In the genomic region with DNA sequence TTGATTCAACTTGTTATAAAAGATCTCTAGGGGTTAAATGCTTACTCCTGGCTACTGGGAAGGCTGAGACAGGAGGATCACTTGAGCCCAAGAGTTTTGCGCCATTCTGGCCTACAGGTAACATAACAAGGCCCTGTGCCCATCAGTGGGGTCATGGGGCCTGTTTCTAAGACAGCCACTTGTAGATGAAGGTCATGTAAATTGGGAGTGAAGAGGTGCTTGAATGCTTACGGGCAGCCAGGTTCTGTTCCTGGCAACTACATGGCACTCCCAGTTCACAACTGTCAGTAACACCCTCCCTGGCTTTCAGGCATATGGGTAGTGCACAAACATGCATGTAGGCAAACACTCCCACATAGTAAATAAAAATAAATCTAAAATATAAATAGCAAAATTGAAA, we compare ENCODE assay signal across 13 mouse cellular contexts. TPM values are rescaled to one million over a fixed set of nuclear protein-coding genes. Genes with fewer than 3 reads are reported as not detected.
DNase-seq lines count a peak whose midpoint lies in the region; ATAC-seq and TF ChIP-seq lines count a peak whose summit lies in the region.
"Had no signal": no experiment of that assay in that cellular context is flagged by ENCODE, and none has a peak within 500 bp of the region (broad histone marks: within the 10 kb centered on the region; RNA-seq: fewer than 3 reads in every experiment).

No protein-coding gene starts in this region.

- no peaks in the 10 kb centered on the region for H3K27me3 ChIP-seq in heart, adult 2 months (ENCODE audit: control insufficient read depth, insufficient read depth, low read length)
- 0 out of 2 replicates have a peak, but pooled peaks cover 2% of the 10 kb centered on the region for H3K27me3 ChIP-seq in heart, embryonic 10.5 days (ENCODE audit: insufficient read depth, poor library complexity, severe bottlenecking)
- H3K27me3 ChIP-seq in liver, embryonic 12.5 days (replicated peaks) = peaks cover 5% of the 10 kb centered on the region

- peak overlapping the region; percentile 91 for H3K4me2 ChIP-seq in liver, embryonic 12.5 days

- intact Hi-C loops in heart, adult 2 months (cut with DNase I) = no loop called here
- intact Hi-C loops in left cerebral cortex, adult 2 months (cut with DNase I) = no loop called here
- intact Hi-C loops in left cerebral cortex, postnatal 10 days (cut with DNase I) = no loop called here

- TF ChIP-seq POLR2A in heart, adult 2 months (IDR thresholded peaks at IDR 0.05; ENCODE audit: insufficient read depth, low read depth, low read length) = no peak

- 67% methylated on average over 2 of the region's 2 CpGs for WGBS in heart, adult 2 months
- WGBS in heart, embryonic 10.5 days = 80% methylated on average over 2 of the region's 2 CpGs
- 85% methylated on average over 2 of the region's 2 CpGs for WGBS in liver, embryonic 12.5 days (ENCODE audit: insufficient replicate concordance)

- TF ChIP-seq EP300 in heart, adult 2 months (IDR thresholded peaks at IDR 0.05; ENCODE audit: insufficient read depth, low read depth, low read length) = no peak

- TF ChIP-seq CTCF in heart, adult 2 months (IDR thresholded peaks at IDR 0.05) = no peak
- no peak for TF ChIP-seq CTCF in left cerebral cortex, adult 2 months (IDR thresholded peaks at IDR 0.05)

- H3K9ac ChIP-seq in heart, adult 2 months (ENCODE audit: low read depth, low read length) = no peak overlapping the region
- H3K9ac ChIP-seq in liver, embryonic 12.5 days = peak overlapping the region; percentile 79; the same call in 1 of the 2 replicates

- H3K9me3 ChIP-seq in heart, embryonic 10.5 days = no peaks in the 10 kb centered on the region
- no peaks in the 10 kb centered on the region for H3K9me3 ChIP-seq in liver, embryonic 12.5 days (replicated peaks)

- peaks cover 9% of the 10 kb centered on the region; the same call in 1 of the 2 replicates for H3K4me1 ChIP-seq in heart, adult 2 months (ENCODE audit: control insufficient read depth, insufficient read depth, low read length)
- H3K4me1 ChIP-seq in heart, embryonic 10.5 days = peaks cover 16% of the 10 kb centered on the region
- H3K4me1 ChIP-seq in brown adipose tissue, adult 24 weeks (ENCODE audit: control insufficient read depth, insufficient read depth, insufficient read length, low read length) = peaks cover 16% of the 10 kb centered on the region
- H3K4me1 ChIP-seq in liver, embryonic 12.5 days = peaks cover 20% of the 10 kb centered on the region

- ATAC-seq in liver, embryonic 12.5 days = no peak

- peak overlapping the region; percentile 64; the same call in 1 of the 2 replicates for H3K4me3 ChIP-seq in heart, adult 2 months
- no peak overlapping the region for H3K4me3 ChIP-seq in heart, embryonic 10.5 days
- peak overlapping the region; percentile 77 for H3K4me3 ChIP-seq in left cerebral cortex, adult 2 months
- no peak overlapping the region for H3K4me3 ChIP-seq in brown adipose tissue, adult 24 weeks (ENCODE audit: insufficient read depth, low read depth, low read length)
- peak overlapping the region; percentile 74; the same call in 1 of the 2 replicates for H3K4me3 ChIP-seq in liver, embryonic 12.5 days

- H3K27ac ChIP-seq in heart, adult 2 months = peak overlapping the region; percentile 82
- H3K27ac ChIP-seq in heart, embryonic 10.5 days = no peak overlapping the region
- peak overlapping the region; percentile 3; the same call in 1 of the 2 replicates for H3K27ac ChIP-seq in left cerebral cortex, adult 2 months
- H3K27ac ChIP-seq in brown adipose tissue, adult 24 weeks (replicated peaks; ENCODE audit: low read depth, low read length) = 0 out of 2 replicates have a peak overlapping the region, but pooled peaks have one; percentile 11
- no peak overlapping the region for H3K27ac ChIP-seq in liver, embryonic 12.5 days

- H3K36me3 ChIP-seq in heart, adult 2 months (ENCODE audit: control insufficient read depth, insufficient read depth, low read length) = no peaks in the 10 kb centered on the region
- H3K36me3 ChIP-seq in heart, embryonic 10.5 days = peaks cover 41% of the 10 kb centered on the region
- peaks cover 41% of the 10 kb centered on the region for H3K36me3 ChIP-seq in liver, embryonic 12.5 days

- H3K79me2 ChIP-seq in heart, adult 2 months (replicated peaks; ENCODE audit: control insufficient read depth, insufficient read depth, low read length) = no peaks in the 10 kb centered on the region

- no peak for DNase-seq in heart, adult 2 months
- no peak for DNase-seq in heart, embryonic 10.5 days (ENCODE audit: low spot score)
- no peak for DNase-seq in left cerebral cortex, adult 2 months (ENCODE audit: extremely low spot score in 1 of 2, low spot score in 2 of 2)
- no peak for DNase-seq in left cerebral cortex, postnatal 10 days (ENCODE audit: extremely low spot score in 1 of 2, low spot score in 2 of 2)
- DNase-seq in embryo, embryonic 11 days = no peak
- DNase-seq in layer of hippocampus, postnatal 36 days = no peak
- DNase-seq: kidney, postnatal 4 days; right cerebral cortex, postnatal 4 days had no signal

RNA-seq across cellular contexts. Expression of gene Cgref1, which starts 5.5 kb away (rescaled TPM):
- total RNA-seq in heart, adult 2 months (2021) = under 1 TPM; 0.30 to 0.73 TPM
- polyA plus RNA-seq in heart, adult 2 months (2012; rRNA removed) = 1.2 and 2.0 TPM in 2 replicates
- polyA plus RNA-seq in heart, embryonic 10.5 days (2016; fragmentation: Nextera tagmentation; extraction: Ambion mirVana) = 5.5 and 6.0 TPM in 2 replicates
- 10 to 100 TPM; 24.2 to 26.0 TPM for total RNA-seq in left cerebral cortex, adult 2 months (2021)
- total RNA-seq in left cerebral cortex, postnatal 10 days (2021) = 10 to 100 TPM; 61.1 to 62.5 TPM
- 1.0 TPM in 1 of 2 replicates, not detected in the other for polyA plus RNA-seq in brown adipose tissue, adult 24 weeks (2012; ENCODE audit: insufficient read depth, insufficient read length, missing spikeins)
- polyA plus RNA-seq in liver, embryonic 12.5 days (2016; fragmentation: Nextera tagmentation; extraction: Ambion mirVana) = 4.2 and 5.1 TPM in 2 replicates
- 10 to 100 TPM; 16.5 to 16.7 TPM for total RNA-seq in layer of hippocampus, postnatal 36 days (2021)

RNA-seq across cellular contexts. Expression of gene Preb, which starts 9.2 kb away (rescaled TPM):
- 10 to 100 TPM; 80.3 to 84.6 TPM for total RNA-seq in heart, adult 2 months (2021)
- 166 and 189 TPM in 2 replicates for polyA plus RNA-seq in heart, adult 2 months (2012; rRNA removed)
- 118 and 124 TPM in 2 replicates for polyA plus RNA-seq in heart, embryonic 10.5 days (2016; fragmentation: Nextera tagmentation; extraction: Ambion mirVana)
- total RNA-seq in left cerebral cortex, adult 2 months (2021) = 100 to 1,000 TPM; 129 to 134 TPM
- 100 to 1,000 TPM; 116 to 122 TPM for total RNA-seq in left cerebral cortex, postnatal 10 days (2021)
- polyA plus RNA-seq in brown adipose tissue, adult 24 weeks (2012; ENCODE audit: insufficient read depth, insufficient read length, missing spikeins) = 51.9 and 74.1 TPM in 2 replicates
- polyA plus RNA-seq in liver, embryonic 12.5 days (2016; fragmentation: Nextera tagmentation; extraction: Ambion mirVana) = 110 and 111 TPM in 2 replicates
- 100 to 1,000 TPM; 115 to 137 TPM for total RNA-seq in layer of hippocampus, postnatal 36 days (2021)

RNA-seq across cellular contexts. Expression of gene Tcf23, which starts 17.5 kb away (rescaled TPM):
- total RNA-seq in heart, adult 2 months (2021) = 1 to 10 TPM; 1.6 TPM
- 0.44 and 0.57 TPM in 2 replicates for polyA plus RNA-seq in heart, adult 2 months (2012; rRNA removed)
- 0.11 and 0.17 TPM in 2 replicates for polyA plus RNA-seq in heart, embryonic 10.5 days (2016; fragmentation: Nextera tagmentation; extraction: Ambion mirVana)
- under 1 TPM; 0.12 to 0.23 TPM for total RNA-seq in left cerebral cortex, adult 2 months (2021)
- under 1 TPM; 0.08 to 0.24 TPM for total RNA-seq in left cerebral cortex, postnatal 10 days (2021)
- not detected in 2 replicates for polyA plus RNA-seq in brown adipose tissue, adult 24 weeks (2012; ENCODE audit: insufficient read depth, insufficient read length, missing spikeins)
- 0.06 and 0.08 TPM in 2 replicates for polyA plus RNA-seq in liver, embryonic 12.5 days (2016; fragmentation: Nextera tagmentation; extraction: Ambion mirVana)
- total RNA-seq in layer of hippocampus, postnatal 36 days (2021) = under 1 TPM; 0.10 to 0.13 TPM
- polyA plus RNA-seq: forebrain, embryonic 14.5 days; limb, embryonic 11.5 days; midbrain, embryonic 11.5 days had no signal

RNA-seq across cellular contexts. Expression of gene Khk, which starts 29.7 kb away (rescaled TPM):
- total RNA-seq in heart, adult 2 months (2021) = 10 to 100 TPM; 22.6 to 29.6 TPM
- polyA plus RNA-seq in heart, adult 2 months (2012; rRNA removed) = 31.8 and 40.9 TPM in 2 replicates
- 10.5 and 14.5 TPM in 2 replicates for polyA plus RNA-seq in heart, embryonic 10.5 days (2016; fragmentation: Nextera tagmentation; extraction: Ambion mirVana)
- total RNA-seq in left cerebral cortex, adult 2 months (2021) = 10 to 100 TPM; 15.3 to 19.3 TPM
- total RNA-seq in left cerebral cortex, postnatal 10 days (2021) = 1 to 10 TPM; 7.3 to 8.0 TPM
- 27.8 and 28.8 TPM in 2 replicates for polyA plus RNA-seq in brown adipose tissue, adult 24 weeks (2012; ENCODE audit: insufficient read depth, insufficient read length, missing spikeins)
- polyA plus RNA-seq in liver, embryonic 12.5 days (2016; fragmentation: Nextera tagmentation; extraction: Ambion mirVana) = 33.6 and 36.3 TPM in 2 replicates
- total RNA-seq in layer of hippocampus, postnatal 36 days (2021) = 10 to 100 TPM; 10.1 to 13.6 TPM

RNA-seq across cellular contexts. Expression of gene Emilin1, which starts 37.7 kb away (rescaled TPM):
- total RNA-seq in heart, adult 2 months (2021) = 10 to 100 TPM; 21.2 to 21.3 TPM
- 30.6 and 31.3 TPM in 2 replicates for polyA plus RNA-seq in heart, adult 2 months (2012; rRNA removed)
- polyA plus RNA-seq in heart, embryonic 10.5 days (2016; fragmentation: Nextera tagmentation; extraction: Ambion mirVana) = 166 and 172 TPM in 2 replicates
- 1 to 10 TPM; 3.0 to 3.3 TPM for total RNA-seq in left cerebral cortex, adult 2 months (2021)
- total RNA-seq in left cerebral cortex, postnatal 10 days (2021) = 1 to 10 TPM; 5.1 to 5.5 TPM
- 2.4 and 3.6 TPM in 2 replicates for polyA plus RNA-seq in brown adipose tissue, adult 24 weeks (2012; ENCODE audit: insufficient read depth, insufficient read length, missing spikeins)
- 70.0 and 73.6 TPM in 2 replicates for polyA plus RNA-seq in liver, embryonic 12.5 days (2016; fragmentation: Nextera tagmentation; extraction: Ambion mirVana)
- 1 to 10 TPM; 2.0 to 2.3 TPM for total RNA-seq in layer of hippocampus, postnatal 36 days (2021)

Comparison
In these comparisons a context has a peak if more than half of its experiments do, and no peak if none do; other contexts are left out.
1. H3K27ac ChIP-seq: peak in heart, adult 2 months (single experiment), left cerebral cortex, adult 2 months (single experiment) and brown adipose tissue, adult 24 weeks (single experiment); none in heart, embryonic 10.5 days (single experiment) and liver, embryonic 12.5 days (single experiment).
2. H3K4me3 ChIP-seq: peak in heart, adult 2 months (single experiment), left cerebral cortex, adult 2 months (single experiment) and liver, embryonic 12.5 days (single experiment); none in heart, embryonic 10.5 days (single experiment) and brown adipose tissue, adult 24 weeks (single experiment).
3. RNA of gene Cgref1, which starts 5.5 kb away (total RNA-seq): 61.1 to 62.5 TPM in left cerebral cortex, postnatal 10 days, 24.2 to 26.0 TPM in left cerebral cortex, adult 2 months and 16.5 to 16.7 TPM in layer of hippocampus, postnatal 36 days; 0.30 to 0.73 TPM in heart, adult 2 months; every median in the first group is over 10 times any median in the second.